Mouse (Mus musculus): Measurements from ENCODE around the gene Arid5b. TPM values are rescaled to one million over a fixed set of nuclear protein-coding genes. Genes with fewer than 3 reads are reported as not detected.

Arid5b gene
- total RNA-seq, 2 experiments from 2014 or later: 32.3 to 38.3 TPM

- Histone ChIP-seq H3K4me3 (no peak overlapping the region), H3K27ac (peak overlapping the region; percentile 13; the same call in 1 of the 2 replicates)
- no peak for DNase-seq (ENCODE audit: extremely low spot score in 1 of 2, low spot score in 2 of 2)
- no peak for TF ChIP-seq CTCF (IDR thresholded peaks at IDR 0.05)
- intact Hi-C loops (cut with DNase I): no loop called here
Measured at GRCm38 (mm10) chr10:68268629-68269028, 9.9 kb downstream of the Arid5b start.

GRCm38 (mm10) chr10:68263969-68264688 lies 14.4 kb downstream of the Arid5b start:
- no peak for DNase-seq (ENCODE audit: extremely low spot score in 1 of 2, low spot score in 2 of 2)
- Histone ChIP-seq H3K27ac (no peak overlapping the region), H3K4me3 (no peak overlapping the region)
- no peak for TF ChIP-seq CTCF (IDR thresholded peaks at IDR 0.05)
- intact Hi-C loops (cut with DNase I): no loop called here

DNA sequence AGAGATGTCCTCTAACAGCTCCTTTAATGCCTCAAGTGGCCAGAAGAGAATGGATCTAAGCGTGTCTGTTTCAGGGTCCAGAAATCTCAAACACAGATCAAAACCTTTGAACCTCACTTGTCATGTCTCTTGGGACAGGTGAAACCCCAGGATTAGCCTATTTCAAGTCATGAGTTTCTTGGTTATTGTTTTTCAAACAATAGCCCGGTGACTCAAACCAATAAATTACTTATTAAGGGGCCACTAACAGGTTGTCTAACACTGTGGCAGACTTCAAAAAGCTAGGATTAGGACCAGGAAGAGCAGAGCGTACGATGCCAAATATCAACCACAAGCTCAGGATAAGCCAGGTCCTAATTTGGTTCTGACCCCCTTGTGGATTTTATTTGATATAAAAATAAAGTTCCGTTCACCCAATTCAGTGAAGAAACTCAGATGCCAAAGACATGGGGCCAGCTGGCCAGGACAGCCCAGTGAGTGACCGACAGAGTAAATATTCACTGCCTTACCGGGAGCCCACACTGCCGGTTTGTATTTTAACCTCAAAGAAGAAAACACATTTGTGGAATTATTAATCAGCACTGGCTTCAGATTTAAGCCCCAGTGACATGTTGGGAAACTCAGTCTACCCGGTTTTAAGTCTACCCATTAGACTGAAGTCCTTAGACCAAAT lies 15.1 kb downstream of the Arid5b start:
- H3K27ac ChIP-seq: no peak overlapping the region
- H3K4me3 ChIP-seq: no peak overlapping the region
- no peak for DNase-seq (ENCODE audit: extremely low spot score in 1 of 2, low spot score in 2 of 2)
- intact Hi-C loops (cut with DNase I): no loop called here
- TF ChIP-seq CTCF (IDR thresholded peaks at IDR 0.05): no peak

DNA sequence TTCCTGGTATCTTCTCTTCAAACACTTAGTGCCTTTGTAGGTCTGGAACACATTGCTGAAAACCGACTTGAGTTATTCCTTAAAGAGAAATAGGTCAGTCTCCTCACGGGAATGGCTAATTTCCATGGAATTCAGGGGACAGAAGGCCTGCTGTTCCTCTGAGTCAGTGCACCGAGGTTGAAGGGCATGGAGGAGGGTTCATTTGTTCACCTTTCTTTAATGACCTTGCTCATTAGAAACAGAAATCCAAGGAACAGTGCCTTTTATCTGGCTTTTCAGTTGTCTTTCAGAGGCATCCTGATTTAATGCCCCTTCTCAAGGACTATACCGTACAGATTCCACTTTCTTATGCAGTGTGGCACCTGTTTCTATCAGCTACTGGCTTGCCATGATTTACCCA lies 18.9 kb downstream of the Arid5b start:
- Histone ChIP-seq H3K27ac (no peak overlapping the region), H3K4me3 (no peak overlapping the region)
- no peak for DNase-seq (ENCODE audit: extremely low spot score in 1 of 2, low spot score in 2 of 2)
- intact Hi-C loops (cut with DNase I): no loop called here
- no peak for TF ChIP-seq CTCF (IDR thresholded peaks at IDR 0.05)

GRCm38 (mm10) chr10:68257358-68258056 lies 21.0 kb downstream of the Arid5b start:
- no peak overlapping the region for H3K4me3 ChIP-seq
- DNase-seq (ENCODE audit: extremely low spot score in 1 of 2, low spot score in 2 of 2): no peak
- intact Hi-C loops (cut with DNase I): no loop called here
- no peak overlapping the region for H3K27ac ChIP-seq
- no peak for TF ChIP-seq CTCF (IDR thresholded peaks at IDR 0.05)

DNA sequence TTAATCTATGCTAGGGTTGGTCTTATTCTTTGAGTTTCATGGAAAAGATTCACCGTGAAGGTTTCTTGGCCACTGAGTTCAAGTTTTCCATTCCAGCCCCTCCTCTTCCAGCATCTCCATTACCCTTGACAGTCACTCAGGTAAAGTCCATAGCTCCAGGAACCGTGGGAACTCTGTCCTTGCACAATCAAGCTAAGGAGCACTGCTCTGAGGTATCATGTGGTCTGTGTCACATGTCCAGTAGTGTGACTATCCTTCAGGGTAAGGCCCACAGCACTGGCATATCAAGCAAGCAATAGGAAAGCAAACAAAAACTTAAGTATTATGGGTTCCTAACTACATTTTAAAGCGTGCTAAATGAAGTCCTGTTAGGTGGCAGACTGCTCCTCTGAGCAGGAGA lies 22.4 kb downstream of the Arid5b start:
- TF ChIP-seq CTCF (IDR thresholded peaks at IDR 0.05): no peak
- Histone ChIP-seq H3K4me3 (no peak overlapping the region), H3K27ac (no peak overlapping the region)
- intact Hi-C loops (cut with DNase I): no loop called here
- no peak for DNase-seq (ENCODE audit: extremely low spot score in 1 of 2, low spot score in 2 of 2)

- no peak for TF ChIP-seq CTCF (IDR thresholded peaks at IDR 0.05)
- H3K27ac ChIP-seq: no peak overlapping the region
- intact Hi-C loops (cut with DNase I): no loop called here
- DNase-seq (ENCODE audit: extremely low spot score in 1 of 2, low spot score in 2 of 2): no peak
- H3K4me3 ChIP-seq: no peak overlapping the region
Measured at GRCm38 (mm10) chr10:68253452-68254117, 25.0 kb downstream of the Arid5b start.

DNA sequence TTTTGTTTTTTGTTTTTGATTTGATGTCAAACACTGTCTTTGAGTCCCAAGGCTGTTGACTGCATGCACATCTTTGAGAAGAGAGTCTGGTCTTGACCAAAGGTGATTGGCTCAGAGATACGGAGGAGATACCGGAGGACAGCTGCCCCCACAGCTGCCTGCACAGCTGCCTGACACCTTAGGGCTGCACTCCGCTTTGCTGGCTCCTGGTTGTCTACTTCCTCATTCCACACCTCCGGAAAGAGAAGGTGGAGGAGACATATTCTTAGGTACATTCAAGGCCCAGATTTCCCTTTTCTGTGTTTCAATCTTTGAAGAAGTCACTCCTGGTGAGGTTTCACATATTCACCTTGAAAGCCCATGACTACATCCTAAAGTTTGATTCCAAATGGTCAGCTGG lies 25.9 kb downstream of the Arid5b start:
- DNase-seq (ENCODE audit: extremely low spot score in 1 of 2, low spot score in 2 of 2): no peak
- intact Hi-C loops (cut with DNase I): no loop called here
- Histone ChIP-seq H3K27ac (no peak overlapping the region), H3K4me3 (no peak overlapping the region)
- no peak for TF ChIP-seq CTCF (IDR thresholded peaks at IDR 0.05)

DNA sequence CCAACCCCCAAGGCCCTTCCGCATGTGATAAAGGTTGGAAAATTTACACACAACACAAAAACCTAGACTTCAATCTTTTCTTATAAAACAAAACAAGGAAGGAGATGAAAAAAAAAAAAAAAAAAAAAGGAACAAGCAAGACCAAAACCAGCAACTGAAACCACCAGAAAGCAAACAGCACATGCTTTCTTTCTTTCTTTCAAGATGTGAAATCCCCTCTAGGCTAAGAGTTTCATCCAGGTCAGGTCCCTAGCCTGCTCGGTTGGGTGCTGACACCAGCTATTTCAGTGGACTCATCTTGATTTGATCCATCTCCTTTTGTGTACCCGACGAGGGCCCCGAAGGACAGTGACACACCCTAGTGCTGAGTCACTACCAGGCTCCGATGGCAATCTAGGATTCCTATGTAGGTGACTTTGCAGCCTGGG lies 29.2 kb downstream of the Arid5b start:
- H3K4me3 ChIP-seq: no peak overlapping the region
- intact Hi-C loops (cut with DNase I): no loop called here
- DNase-seq (ENCODE audit: extremely low spot score in 1 of 2, low spot score in 2 of 2): no peak
- no peak for TF ChIP-seq CTCF (IDR thresholded peaks at IDR 0.05)
- H3K27ac ChIP-seq: no peak overlapping the region; the same call in 1 of the 2 replicates

DNA sequence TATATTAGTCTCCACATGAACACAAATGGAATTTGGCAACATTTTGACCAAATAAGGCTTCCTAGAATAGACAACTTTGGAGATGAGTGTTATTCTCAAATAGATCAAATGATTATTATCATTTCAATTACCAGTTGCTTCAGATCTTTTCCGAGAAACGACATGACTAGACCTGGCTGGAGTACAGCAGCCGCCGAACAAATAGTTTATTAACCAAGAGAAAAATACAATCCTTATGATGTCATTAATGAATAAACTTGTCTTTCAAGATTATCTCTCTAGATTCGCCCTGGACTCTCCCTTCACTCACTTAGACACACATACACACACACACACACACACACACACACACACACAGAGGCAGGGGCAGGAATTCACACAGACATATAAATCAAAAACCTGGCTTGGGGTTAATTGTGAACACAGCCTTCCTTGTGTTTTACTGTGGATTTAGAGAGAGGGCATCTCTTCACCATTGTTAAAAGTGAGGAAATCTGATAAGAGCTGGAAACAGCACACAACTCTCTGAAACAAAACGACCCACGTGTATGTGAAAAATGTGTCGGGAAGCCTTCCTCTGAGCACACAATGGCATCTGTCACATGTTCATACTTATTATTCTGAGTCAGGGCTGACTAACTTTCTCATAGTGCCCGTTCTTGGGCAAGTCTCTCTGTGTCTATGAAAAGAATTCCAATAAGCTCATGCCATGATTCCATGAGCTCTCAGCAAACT lies 30.1 kb downstream of the Arid5b start:
- no peak for DNase-seq (ENCODE audit: extremely low spot score in 1 of 2, low spot score in 2 of 2)
- no peak for TF ChIP-seq CTCF (IDR thresholded peaks at IDR 0.05)
- intact Hi-C loops (cut with DNase I): no loop called here
- Histone ChIP-seq H3K4me3 (no peak overlapping the region), H3K27ac (no peak overlapping the region)
